Mouse (Mus musculus): ENCODE results near the gene Rps18. TPM values are rescaled to one million over a fixed set of nuclear protein-coding genes. Genes with fewer than 3 reads are reported as not detected.

Gene Rps18
- total and polyA plus RNA-seq, 3 experiments: 286 to 1,183 TPM; not detected in 1

- no peaks in the 10 kb centered on the region for H3K27me3 ChIP-seq (ENCODE audit: control insufficient read depth in 1 of 2, insufficient read depth in 2 of 2, low read length in 2 of 2)
- H3K79me2 ChIP-seq (ENCODE audit: control insufficient read depth, insufficient read depth, low read length, poor library complexity): peaks cover 21% of the 10 kb centered on the region
- H3K9me3 ChIP-seq (replicated peaks; ENCODE audit: insufficient read depth, low read length): no peaks in the 10 kb centered on the region
- H3K27ac ChIP-seq (ENCODE audit: control insufficient read depth, low read depth, low read length): no peak overlapping the region
- peaks cover 0 to 7% of the 10 kb centered on the region in 2 experiments; a peak in 2 of 4 replicates for H3K4me1 ChIP-seq (ENCODE audit: control insufficient read depth in 1 of 2, insufficient read depth in 2 of 2, low read length in 2 of 2)
- no peak overlapping the region for H3K9ac ChIP-seq (ENCODE audit: control insufficient read depth, low read depth, low read length, poor library complexity, severe bottlenecking)
- no peak for DNase-seq (ENCODE audit: low read depth, low spot score)
- H3K4me3 ChIP-seq (ENCODE audit: control insufficient read depth in 1 of 2, insufficient read depth in 1 of 2, low read depth in 2 of 2, low read length in 2 of 2): no peak overlapping the region
- no peak for TF ChIP-seq NELFE (IDR thresholded peaks at IDR 0.05; ENCODE audit: low read depth, low read length)
- no peak for TF ChIP-seq SIN3A (IDR thresholded peaks at IDR 0.05; ENCODE audit: low read length)
- TF ChIP-seq KAT2A (conservative IDR thresholded peaks at IDR 0.05; ENCODE audit: low read depth, low read length): no peak
- TF ChIP-seq E2F4 (IDR thresholded peaks at IDR 0.05; ENCODE audit: borderline replicate concordance, low read depth, low read length): no peak
- no peak for TF ChIP-seq CHD2 (IDR thresholded peaks at IDR 0.05; ENCODE audit: low read length)
- TF ChIP-seq CTCF (IDR thresholded peaks at IDR 0.05 in 2 of 3, conservative IDR thresholded peaks at IDR 0.05 in 1 of 3; ENCODE audit: control insufficient read depth in 1 of 3, insufficient read depth in 1 of 3, low read depth in 2 of 3, low read length in 3 of 3, poor library complexity in 1 of 3, severe bottlenecking in 1 of 3): no peak
- no peak for TF ChIP-seq MXI1 (IDR thresholded peaks at IDR 0.05; ENCODE audit: low read depth, low read length)
- TF ChIP-seq ZNF384 (IDR thresholded peaks at IDR 0.05; ENCODE audit: low read depth, low read length): no peak
- TF ChIP-seq MYB (IDR thresholded peaks at IDR 0.05; ENCODE audit: low read depth, low read length): no peak
- TF ChIP-seq POLR2AphosphoS2 (IDR thresholded peaks at IDR 0.05; ENCODE audit: low read length): no peak
- TF ChIP-seq MAZ (IDR thresholded peaks at IDR 0.05; ENCODE audit: low read depth, low read length): no peak
- no peak for TF ChIP-seq TBP (IDR thresholded peaks at IDR 0.05; ENCODE audit: low read depth, low read length)
- no peak for TF ChIP-seq TAL1 (IDR thresholded peaks at IDR 0.05; ENCODE audit: low read length)
- no peak for TF ChIP-seq GATA1 (IDR thresholded peaks at IDR 0.05; ENCODE audit: low read depth, low read length)
- TF ChIP-seq EP300 (IDR thresholded peaks at IDR 0.05; ENCODE audit: low read depth in 1 of 2, low read length in 2 of 2): no peak
- no peak for TF ChIP-seq MEF2A (IDR thresholded peaks at IDR 0.05; ENCODE audit: extremely low read depth, insufficient replicate concordance, low read depth, low read length, poor library complexity, severe bottlenecking)
- no peak for TF ChIP-seq MYC (IDR thresholded peaks at IDR 0.05; ENCODE audit: low read depth, low read length)
- TF ChIP-seq JUND (IDR thresholded peaks at IDR 0.05; ENCODE audit: low read depth, low read length): no peak
- no peak for TF ChIP-seq POLR2A (IDR thresholded peaks at IDR 0.05; ENCODE audit: control insufficient read depth in 1 of 2, insufficient read depth in 1 of 2, low read depth in 1 of 2, low read length in 2 of 2, poor library complexity in 1 of 2)
- TF ChIP-seq BHLHE40 (IDR thresholded peaks at IDR 0.05; ENCODE audit: borderline replicate concordance, low read depth, low read length): no peak
- H3K36me3 ChIP-seq (ENCODE audit: control insufficient read depth in 1 of 2, insufficient read depth in 2 of 2, low read length in 2 of 2): peaks cover 0 to 3% of the 10 kb centered on the region in 2 experiments; a peak in 2 of 4 replicates
Observed at GRCm38 (mm10) chr17:33932970-33933369, 22.8 kb downstream of the Rps18 start.

GRCm38 (mm10) chr17:33932448-33932847, 23.4 kb downstream of the Rps18 start:
- Histone ChIP-seq H3K4me1 (ENCODE audit: control insufficient read depth in 1 of 2, insufficient read depth in 2 of 2, low read length in 2 of 2) (peaks cover 0 to 7% of the 10 kb centered on the region in 2 experiments; a peak in 2 of 4 replicates), H3K36me3 (ENCODE audit: control insufficient read depth in 1 of 2, insufficient read depth in 2 of 2, low read length in 2 of 2) (peaks cover 0 to 3% of the 10 kb centered on the region in 2 experiments; a peak in 2 of 4 replicates)

More at GRCm38 (mm10) chr17:33932448-33932847, 23.4 kb downstream of the Rps18 start:
- Histone ChIP-seq H3K9me3 (replicated peaks; ENCODE audit: insufficient read depth, low read length) (no peaks in the 10 kb centered on the region), H3K79me2 (ENCODE audit: control insufficient read depth, insufficient read depth, low read length, poor library complexity) (peaks cover 24% of the 10 kb centered on the region), H3K27ac (ENCODE audit: control insufficient read depth, low read depth, low read length) (no peak overlapping the region), H3K9ac (ENCODE audit: control insufficient read depth, low read depth, low read length, poor library complexity, severe bottlenecking) (no peak overlapping the region), H3K4me3 (ENCODE audit: control insufficient read depth in 1 of 2, insufficient read depth in 1 of 2, low read depth in 2 of 2, low read length in 2 of 2) (no peak overlapping the region), H3K27me3 (ENCODE audit: control insufficient read depth in 1 of 2, insufficient read depth in 2 of 2, low read length in 2 of 2) (no peaks in the 10 kb centered on the region)
- no peak for DNase-seq (ENCODE audit: low read depth, low spot score)
- TF ChIP-seq SIN3A (IDR thresholded peaks at IDR 0.05; ENCODE audit: low read length) (no peak), RCOR1 (IDR thresholded peaks at IDR 0.05; ENCODE audit: low read depth, low read length) (no peak), HCFC1 (IDR thresholded peaks at IDR 0.05; ENCODE audit: low read depth, low read length) (no peak), ZNF384 (IDR thresholded peaks at IDR 0.05; ENCODE audit: low read depth, low read length) (no peak)

All from MEL (cell line).